Mouse (Mus musculus) hindbrain, embryonic 14.5 days (tissue): ENCODE measurements around the gene Hspa12a. TPM values are rescaled to one million over a fixed set of nuclear protein-coding genes. Genes with fewer than 3 reads are reported as not detected.

Experiments
- ATAC-seq: fragments of 200-750 bp; cut with Nextera tagmentation; 2 replicates; pipeline ENCODE4 v1.8.0; 2017; ENCODE audit warnings: moderate number of reproducible peaks, mild to moderate bottlenecking, moderate TSS enrichment, moderate library complexity; ENCODE audit not compliant: low FRiP score
- DNase-seq: peaks from one replicate; pipeline ENCODE4 v3.0.0-alpha.2; 2015; ENCODE audit warnings: low spot score
- H3K27ac ChIP-seq: fragments of 300-500 bp; sonication (generic); 2 replicates; pipeline ENCODE4 v1.5.1; 2014; ENCODE audit warnings: mild to moderate bottlenecking, moderate library complexity
- H3K27me3 ChIP-seq: fragments of 300-500 bp; sonication (generic); 2 replicates; pipeline ENCODE4 v1.6.1; 2014; ENCODE audit warnings: mild to moderate bottlenecking, low read length, mixed read lengths; ENCODE audit not compliant: control insufficient read depth, insufficient read depth
- H3K36me3 ChIP-seq: fragments of 300-500 bp; sonication (generic); replicated peaks from 2 replicates; pipeline ENCODE4 v1.6.1; 2014; ENCODE audit not compliant: control insufficient read depth, insufficient read depth
- H3K4me1 ChIP-seq: fragments of 300-500 bp; sonication (generic); replicated peaks from 2 replicates; pipeline ENCODE4 v1.6.1; 2014; ENCODE audit warnings: antibody characterized with exemption, low read length, mixed read lengths; ENCODE audit not compliant: control insufficient read depth, insufficient read depth
- H3K4me2 ChIP-seq: fragments of 300-500 bp; sonication (generic); replicated peaks from 2 replicates; pipeline ENCODE4 v1.6.1; 2014; ENCODE audit warnings: mild to moderate bottlenecking, moderate library complexity
- H3K4me3 ChIP-seq: fragments of 300-500 bp; sonication (generic); replicated peaks from 2 replicates; pipeline ENCODE4 v1.5.1; 2014; ENCODE audit warnings: mild to moderate bottlenecking, low read length
- H3K9ac ChIP-seq: fragments of 300-500 bp; sonication (generic); 2 replicates; pipeline ENCODE4 v1.6.1; 2014
- H3K9me3 ChIP-seq: fragments of 300-500 bp; sonication (generic); 2 replicates; pipeline ENCODE4 v1.6.1; 2016; ENCODE audit warnings: low read length; ENCODE audit not compliant: control insufficient read depth
- WGBS: fragments of 180-500 bp; shearing (Covaris S2); extraction: QIAGEN DNeasy Blood & Tissue Kit; methylation state at CpG from one replicate; pipeline ENCODE4 v1.1.7; 2014; 5-methylcytosine and 5-hydroxymethylcytosine counted together
- polyA plus RNA-seq: library from polyadenylated mRNA; unstranded; fragments of >200 nt; fragmentation: Nextera tagmentation; extraction: Ambion mirVana; gene quantifications from 2 replicates; pipeline ENCODE4 v1.2.1, GENCODE M21; 2014

Hspa12a gene
- polyA plus RNA-seq, 1 experiment from 2014 or later = 40.5 TPM

DNA sequence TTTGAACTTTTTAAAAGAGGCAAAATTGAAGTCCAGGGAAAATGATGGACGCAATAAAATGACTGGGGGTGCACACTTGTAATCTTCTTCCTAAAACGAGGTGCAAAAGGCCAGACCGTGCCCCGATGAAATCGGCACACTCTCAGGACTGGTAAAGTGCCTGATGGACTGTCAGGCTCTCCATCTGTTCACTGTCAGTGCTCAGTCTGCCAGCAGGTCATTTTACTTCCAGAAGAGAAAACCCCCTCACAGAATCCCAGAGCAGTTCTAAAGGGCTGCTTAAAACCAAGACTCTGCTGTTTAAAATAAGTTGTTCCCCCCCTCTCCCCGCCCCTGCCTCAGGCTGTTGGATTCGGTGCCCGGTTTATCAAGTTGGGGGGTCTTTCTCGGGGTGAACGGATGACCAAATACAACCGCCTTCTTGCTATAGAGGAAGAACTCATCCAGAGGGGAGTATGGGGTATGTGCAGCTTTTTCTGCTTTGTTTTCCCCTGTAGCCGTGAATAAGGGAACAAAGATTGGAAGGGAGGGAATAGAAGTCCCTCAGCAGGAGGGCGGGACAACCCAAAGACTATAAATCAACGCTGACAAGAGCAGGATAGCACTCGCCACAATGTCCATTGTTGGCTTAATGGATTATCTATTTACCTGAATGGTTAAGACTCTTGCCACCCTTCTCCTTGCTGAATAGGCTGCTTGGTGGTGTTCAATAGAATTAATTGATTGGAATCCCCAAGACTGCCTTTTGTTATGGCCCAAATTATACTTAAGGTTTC, 25.5 kb upstream of the Hspa12a start:
- H3K27ac ChIP-seq = no peak overlapping the region
- H3K4me3 ChIP-seq = no peak overlapping the region
- no peaks in the 10 kb centered on the region for H3K9me3 ChIP-seq
- ATAC-seq (no peak), DNase-seq (no peak)
- H3K9ac ChIP-seq = no peak overlapping the region
- no peak overlapping the region for H3K4me2 ChIP-seq
- H3K36me3 ChIP-seq = no peaks in the 10 kb centered on the region; the same call in 1 of the 2 replicates
- WGBS = 12% methylated on average over 15 of the region's 15 CpGs
- H3K27me3 ChIP-seq = peaks cover 79% of the 10 kb centered on the region
- H3K4me1 ChIP-seq = 0 out of 2 replicates have a peak, but pooled peaks cover 4% of the 10 kb centered on the region

DNA sequence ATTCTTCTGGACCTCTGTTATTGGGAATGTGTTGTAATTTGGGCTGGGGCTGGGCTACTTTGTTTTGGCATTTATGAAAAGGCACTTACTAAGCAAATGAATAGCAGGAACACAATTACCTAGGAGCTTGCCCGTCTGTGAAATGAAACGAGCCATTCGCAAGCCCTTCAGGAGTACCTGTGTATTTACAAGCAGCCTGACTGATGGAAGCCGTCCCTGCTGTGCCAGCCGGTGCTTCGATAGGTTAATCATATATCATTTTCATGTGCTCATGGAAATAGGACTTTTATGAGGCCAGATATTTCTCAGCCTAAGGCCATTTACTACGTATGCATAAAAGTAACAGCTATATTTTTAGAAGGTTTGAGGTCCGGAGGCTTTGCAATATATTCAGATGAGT, 19.6 kb upstream of the Hspa12a start:
- no peak for ATAC-seq
- no peaks in the 10 kb centered on the region for H3K36me3 ChIP-seq

DNA sequence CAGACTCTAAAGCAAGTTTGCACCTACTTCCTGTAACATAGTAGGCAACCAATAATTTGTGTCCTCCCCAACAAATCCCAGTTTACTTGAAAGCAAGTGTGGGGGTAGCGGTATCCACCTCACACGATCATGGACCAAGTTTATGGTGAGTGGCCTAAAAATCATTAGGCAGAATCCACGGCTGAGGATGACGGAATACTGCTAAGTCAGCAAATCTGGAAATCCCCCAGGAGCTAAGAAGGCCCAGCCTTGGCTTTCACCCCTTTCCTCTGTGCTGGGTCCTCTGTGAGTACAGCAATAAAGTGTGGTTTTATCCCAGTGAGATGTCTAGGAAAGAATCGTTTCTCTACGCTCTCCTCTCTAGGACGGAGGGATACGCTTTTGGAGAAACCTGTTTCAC, 11.3 kb upstream of the Hspa12a start:
- H3K4me3 ChIP-seq = no peak overlapping the region
- H3K36me3 ChIP-seq = no peaks in the 10 kb centered on the region
- no peak overlapping the region for H3K4me2 ChIP-seq
- WGBS = 91% methylated on average over 8 of the region's 8 CpGs
- no peak for DNase-seq
- H3K9ac ChIP-seq = no peak overlapping the region
- peaks cover 37% of the 10 kb centered on the region for H3K27me3 ChIP-seq
- H3K4me1 ChIP-seq = no peaks in the 10 kb centered on the region
- ATAC-seq = no peak
- no peak overlapping the region for H3K27ac ChIP-seq
- H3K9me3 ChIP-seq = no peaks in the 10 kb centered on the region

More for the DNA sequence above, 19.6 kb upstream of the Hspa12a start:
- Histone ChIP-seq H3K9ac (no peak overlapping the region), H3K4me3 (no peak overlapping the region), H3K4me2 (no peak overlapping the region), H3K27ac (no peak overlapping the region), H3K27me3 (peaks cover 47% of the 10 kb centered on the region), H3K9me3 (no peaks in the 10 kb centered on the region), H3K4me1 (no peaks in the 10 kb centered on the region)
- WGBS = 68% methylated on average over 8 of the region's 8 CpGs
- DNase-seq = no peak

GRCm38 (mm10) chr19:58952236-58952635, 8.8 kb upstream of the Hspa12a start:
- no peak overlapping the region for H3K4me3 ChIP-seq
- H3K27me3 ChIP-seq = peaks cover 34% of the 10 kb centered on the region
- H3K9me3 ChIP-seq = no peaks in the 10 kb centered on the region
- WGBS = 83% methylated on average over 12 of the region's 13 CpGs
- H3K4me1 ChIP-seq = no peaks in the 10 kb centered on the region
- DNase-seq (no peak), ATAC-seq (no peak)
- no peak overlapping the region for H3K27ac ChIP-seq
- no peak overlapping the region for H3K4me2 ChIP-seq
- no peaks in the 10 kb centered on the region for H3K36me3 ChIP-seq
- H3K9ac ChIP-seq = no peak overlapping the region

DNA sequence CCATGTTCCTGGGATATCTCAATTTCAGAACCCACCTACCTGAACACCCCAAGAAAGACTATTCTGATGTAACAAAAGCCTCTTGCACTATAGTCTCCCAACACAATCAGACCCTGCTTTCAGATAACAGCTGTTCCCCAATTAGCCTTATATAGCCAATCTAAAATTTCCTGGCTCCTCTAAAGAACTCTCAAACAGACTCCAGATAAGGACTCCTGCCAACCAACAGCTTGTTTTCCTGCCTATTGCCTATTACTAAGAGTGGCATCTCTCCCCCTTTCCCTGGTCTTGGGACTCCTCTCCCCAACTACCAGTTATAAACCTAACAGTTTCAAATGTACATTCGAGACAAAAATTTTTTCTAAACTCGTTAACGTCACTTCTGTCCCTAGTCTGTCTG, 8.1 kb upstream of the Hspa12a start:
- no peaks in the 10 kb centered on the region for H3K36me3 ChIP-seq
- H3K9ac ChIP-seq = no peak overlapping the region
- DNase-seq = no peak
- peaks cover 40% of the 10 kb centered on the region for H3K27me3 ChIP-seq
- no peak overlapping the region for H3K4me3 ChIP-seq
- no peak overlapping the region for H3K4me2 ChIP-seq
- ATAC-seq = no peak
- no peaks in the 10 kb centered on the region for H3K4me1 ChIP-seq
- H3K27ac ChIP-seq = no peak overlapping the region
- WGBS = 88% methylated on average over 3 of the region's 3 CpGs
- no peaks in the 10 kb centered on the region for H3K9me3 ChIP-seq

GRCm38 (mm10) chr19:58945959-58946358, 2.5 kb upstream of the Hspa12a start:
- H3K9me3 ChIP-seq = no peaks in the 10 kb centered on the region
- H3K27ac ChIP-seq = no peak overlapping the region
- no peak overlapping the region for H3K9ac ChIP-seq
- H3K27me3 ChIP-seq = peaks cover 15% of the 10 kb centered on the region; the same call in 1 of the 2 replicates
- ATAC-seq (no peak), DNase-seq (no peak)
- H3K4me3 ChIP-seq = no peak overlapping the region
- peaks cover 10% of the 10 kb centered on the region for H3K4me1 ChIP-seq
- H3K36me3 ChIP-seq = no peaks in the 10 kb centered on the region
- 93% methylated on average over 7 of the region's 7 CpGs for WGBS
- no peak overlapping the region for H3K4me2 ChIP-seq

DNA sequence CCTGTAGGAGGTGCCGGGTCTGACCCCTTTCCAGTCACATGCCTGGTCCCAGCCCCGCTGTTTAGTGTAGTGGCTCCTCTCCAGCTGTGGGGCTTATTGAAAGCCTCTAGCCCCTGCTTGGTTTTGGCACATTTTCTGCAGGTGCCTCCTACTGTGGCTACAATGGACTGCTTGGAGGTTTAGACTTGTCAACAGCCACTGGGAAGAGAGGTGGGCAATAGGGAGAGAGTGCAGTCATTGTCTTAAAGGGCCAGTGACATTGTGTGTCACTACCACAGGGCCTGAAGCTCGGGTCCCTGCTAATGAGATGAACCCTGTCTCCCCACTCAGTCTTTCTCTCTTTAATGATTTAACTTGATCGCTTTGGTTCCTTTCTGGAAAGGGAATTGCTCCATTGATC, 10.4 kb downstream of the Hspa12a start:
- WGBS = 6% methylated on average over 4 of the region's 4 CpGs
- H3K4me2 ChIP-seq = no peak overlapping the region
- H3K27me3 ChIP-seq = peaks cover 79% of the 10 kb centered on the region
- no peaks in the 10 kb centered on the region for H3K36me3 ChIP-seq
- H3K9ac ChIP-seq = no peak overlapping the region
- ATAC-seq (no peak), DNase-seq (no peak)
- H3K9me3 ChIP-seq = no peaks in the 10 kb centered on the region
- no peaks in the 10 kb centered on the region; the same call in 1 of the 2 replicates for H3K4me1 ChIP-seq
- H3K4me3 ChIP-seq = no peak overlapping the region
- no peak overlapping the region for H3K27ac ChIP-seq

GRCm38 (mm10) chr19:58931081-58931800, 12.2 kb downstream of the Hspa12a start:
- H3K36me3 ChIP-seq = no peaks in the 10 kb centered on the region
- H3K9me3 ChIP-seq = no peaks in the 10 kb centered on the region
- H3K27me3 ChIP-seq = peaks cover 78% of the 10 kb centered on the region
- H3K9ac ChIP-seq = no peak overlapping the region
- ATAC-seq = no peak; the same call in 1 of the 2 replicates
- WGBS = 11% methylated on average over 16 of the region's 16 CpGs
- H3K4me2 ChIP-seq = 0 out of 2 replicates have a peak overlapping the region, but pooled peaks have one; percentile 10
- no peak overlapping the region for H3K4me3 ChIP-seq
- H3K27ac ChIP-seq = no peak overlapping the region
- no peaks in the 10 kb centered on the region; the same call in 1 of the 2 replicates for H3K4me1 ChIP-seq
- DNase-seq = no peak

GRCm38 (mm10) chr19:58919148-58919547, 24.3 kb downstream of the Hspa12a start:
- Histone ChIP-seq H3K4me3 (no peak overlapping the region), H3K4me1 (peaks cover 5% of the 10 kb centered on the region; the same call in 1 of the 2 replicates), H3K9me3 (no peaks in the 10 kb centered on the region), H3K4me2 (peak overlapping the region; percentile 21; the same call in 1 of the 2 replicates), H3K27ac (no peak overlapping the region), H3K9ac (no peak overlapping the region), H3K27me3 (peaks cover 30% of the 10 kb centered on the region; the same call in 1 of the 2 replicates), H3K36me3 (no peaks in the 10 kb centered on the region)
- ATAC-seq = no peak
- no peak for DNase-seq
- WGBS = 25% methylated on average over 7 of the region's 7 CpGs
